Mouse (Mus musculus): Measurements from ENCODE around the gene Prss42.

GRCm38 (mm10) chr9:110751412-110751811 is 46.6 kb upstream of the Prss42 start:
- TF ChIP-seq CTCF (IDR thresholded peaks at IDR 0.05; ENCODE audit: low read depth, low read length) (no peak), POLR2A (IDR thresholded peaks at IDR 0.05; ENCODE audit: borderline replicate concordance, low read depth, low read length) (no peak)

Data from bone marrow macrophage, adult 2 months (primary cell).